Mouse (Mus musculus) skeletal muscle tissue, adult 2 months (tissue): ENCODE measurements around the gene Bcl2l1.

ENCODE experiments used
- DNase-seq: peaks from one replicate; pipeline ENCODE4 v3.0.0-alpha.2; 2012; ENCODE audit warnings: low read depth, low spot score

The Bcl2l1 gene

DNA sequence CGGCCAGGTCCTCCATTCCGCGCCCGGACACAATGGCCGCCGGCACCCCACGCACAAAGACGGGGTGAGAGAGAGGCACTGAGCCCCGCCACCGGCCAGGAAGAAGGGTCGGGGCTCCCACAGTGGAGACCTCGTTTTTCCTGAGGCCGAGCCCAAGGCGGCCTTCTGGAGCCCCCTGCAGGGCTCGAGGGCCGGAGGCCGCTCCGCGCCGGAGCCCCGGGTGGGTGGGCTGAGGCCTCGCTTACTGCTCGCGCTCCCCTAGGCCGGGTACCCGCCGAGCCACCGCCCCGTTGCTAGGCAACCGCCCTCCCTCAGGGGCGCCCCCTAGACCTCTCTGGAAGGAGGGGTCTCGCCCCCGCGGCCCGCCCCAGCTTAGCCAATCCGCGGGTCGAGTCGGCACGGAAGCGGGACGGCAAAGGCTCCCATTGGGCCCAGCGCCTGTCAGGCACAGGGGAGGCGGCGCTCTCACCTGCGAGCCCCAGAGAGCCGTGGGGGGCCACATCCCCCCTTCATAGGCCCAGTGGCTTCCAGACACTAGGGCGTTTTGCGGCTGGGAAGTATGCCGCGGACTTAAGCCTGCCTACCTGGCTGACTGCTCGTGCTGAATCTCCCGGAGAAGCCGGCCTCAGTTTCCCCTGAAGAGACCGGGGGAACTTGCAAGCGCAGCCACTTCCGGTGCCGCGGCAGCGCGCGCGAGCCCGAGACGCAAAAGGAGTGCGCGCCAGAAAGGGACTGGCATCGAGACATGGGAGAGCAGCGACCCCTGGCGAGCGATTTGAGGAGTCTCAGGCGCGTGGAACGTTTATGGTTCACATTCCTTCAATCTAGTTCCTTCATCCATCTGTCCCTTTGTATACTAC, at the start of gene Bcl2l1:
Bcl2l1 (minus strand) TSS at position 710 of the 860 bp plus-strand sequence.
- peak; percentile 96 for DNase-seq

DNA sequence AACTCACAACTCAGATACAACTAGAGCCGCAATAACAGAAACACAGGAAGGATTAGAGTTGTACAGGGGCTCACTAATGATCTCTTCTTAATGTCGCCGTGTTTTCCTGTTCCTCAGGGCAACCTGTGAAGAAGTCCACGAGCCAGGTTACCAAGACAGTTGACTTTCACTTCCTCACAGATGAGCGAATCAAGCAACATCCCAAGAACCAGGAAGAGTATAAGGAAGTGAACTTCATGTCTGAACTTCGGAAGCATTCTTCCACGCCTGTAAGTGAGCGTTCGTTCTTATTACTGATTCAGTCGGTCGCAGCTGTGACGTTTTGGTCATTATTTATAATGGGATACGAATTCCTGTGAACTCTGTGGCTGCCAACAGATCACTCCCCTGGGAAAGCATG, 49.4 kb upstream of the Bcl2l1 start:
- no peak for DNase-seq

DNA sequence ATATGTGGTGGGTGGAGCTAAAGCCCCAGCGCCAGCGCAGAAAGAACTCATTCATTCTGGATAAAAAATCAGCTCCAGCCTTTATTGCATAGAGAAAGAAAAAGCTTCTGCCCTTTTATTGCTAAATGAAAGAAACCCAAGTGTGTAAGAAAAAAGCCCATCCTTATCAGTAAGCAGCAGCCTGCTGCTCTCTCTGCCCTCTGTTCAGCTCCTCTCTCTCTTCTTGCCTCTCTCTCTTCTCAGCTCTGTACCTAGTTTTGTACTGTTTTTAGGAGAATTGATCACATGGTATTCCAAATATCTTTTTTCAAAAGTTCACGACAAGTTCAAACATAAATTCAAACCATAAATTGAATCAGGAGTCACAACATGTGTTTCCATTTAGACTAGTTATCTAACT, 46.7 kb upstream of the Bcl2l1 start:
- DNase-seq = no peak

GRCm38 (mm10) chr2:152863346-152863745, 31.8 kb upstream of the Bcl2l1 start:
- no peak for DNase-seq

DNA sequence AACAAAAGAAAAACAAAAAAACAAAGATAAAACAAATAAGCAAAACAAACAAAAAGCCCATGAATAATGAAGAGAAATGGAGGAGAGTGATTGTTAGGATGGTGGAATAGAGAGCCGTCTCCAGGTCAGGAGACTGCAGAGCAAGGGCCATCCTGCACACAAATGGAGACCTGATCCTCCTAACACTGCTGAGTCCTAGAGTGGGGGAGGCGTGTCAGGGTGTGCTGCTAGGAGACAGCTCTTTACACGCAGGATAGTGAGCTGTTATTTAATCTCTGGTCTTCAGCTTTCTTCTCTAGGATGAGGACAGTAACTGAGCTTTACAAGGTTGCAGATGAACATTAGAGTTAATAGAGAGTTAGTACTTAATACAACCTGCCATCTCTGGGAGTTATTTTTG, 31.1 kb upstream of the Bcl2l1 start:
- DNase-seq = peak; percentile 39

DNA sequence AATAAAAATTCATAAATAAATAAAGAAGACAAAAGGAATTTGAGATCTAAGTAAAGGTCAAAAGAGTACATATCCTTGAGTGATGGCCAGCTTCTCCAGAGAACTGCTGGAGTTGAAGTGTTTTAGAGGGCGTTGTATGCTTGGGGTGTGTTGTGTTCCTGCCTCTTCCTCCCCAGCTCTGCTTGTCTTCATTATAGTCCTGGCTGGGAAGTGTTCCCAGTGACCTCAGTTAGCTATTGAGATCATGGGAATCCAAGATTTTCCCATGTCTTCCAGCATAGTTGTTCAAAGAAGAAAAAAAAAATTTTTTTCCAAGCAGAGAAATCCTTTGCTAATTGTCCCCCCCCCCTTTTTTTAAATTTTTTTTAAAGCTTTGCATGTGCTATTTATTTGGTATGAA, 30.4 kb upstream of the Bcl2l1 start:
- peak; percentile 34 for DNase-seq

GRCm38 (mm10) chr2:152859501-152859900, 28.0 kb upstream of the Bcl2l1 start:
- DNase-seq = no peak

DNA sequence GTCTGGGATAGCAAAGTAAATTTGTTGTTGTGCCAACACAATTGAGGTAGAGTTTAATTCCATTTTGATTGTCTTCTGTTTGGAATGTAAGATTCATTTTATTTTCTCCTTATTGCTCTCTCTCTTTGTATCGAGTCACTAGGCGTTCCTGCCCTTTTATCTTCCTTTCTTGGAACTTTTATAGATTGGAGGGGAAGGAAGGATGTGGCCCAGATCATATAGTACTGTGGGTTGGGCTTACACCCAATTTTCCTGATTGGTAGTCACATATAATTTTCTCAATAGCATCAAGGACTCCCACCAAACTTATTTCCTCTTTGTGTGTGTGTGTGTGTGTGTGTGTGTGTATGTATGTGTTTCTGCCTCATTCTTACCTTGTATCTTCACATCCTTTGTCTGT, 16.9 kb upstream of the Bcl2l1 start:
- no peak for DNase-seq

- DNase-seq = peak; percentile 96
Observed at GRCm38 (mm10) chr2:152847815-152848302, 16.3 kb upstream of the Bcl2l1 start, which contains the start of gene Tpx2. Gene Tpx2, plus strand, starts transcription at chr2:152847964.

- no peak for DNase-seq
Observed at GRCm38 (mm10) chr2:152847057-152847814, 15.7 kb upstream of the Bcl2l1 start.

- DNase-seq = no peak
Observed at GRCm38 (mm10) chr2:152842741-152843140, 11.2 kb upstream of the Bcl2l1 start.

- DNase-seq = peak; percentile 72
Observed at GRCm38 (mm10) chr2:152839256-152839655, 7.7 kb upstream of the Bcl2l1 start.

GRCm38 (mm10) chr2:152830021-152830921, 1.3 kb downstream of the Bcl2l1 start:
- peak; percentile 84 for DNase-seq

- DNase-seq = no peak
Observed at GRCm38 (mm10) chr2:152829367-152829881, 2.1 kb downstream of the Bcl2l1 start.

DNA sequence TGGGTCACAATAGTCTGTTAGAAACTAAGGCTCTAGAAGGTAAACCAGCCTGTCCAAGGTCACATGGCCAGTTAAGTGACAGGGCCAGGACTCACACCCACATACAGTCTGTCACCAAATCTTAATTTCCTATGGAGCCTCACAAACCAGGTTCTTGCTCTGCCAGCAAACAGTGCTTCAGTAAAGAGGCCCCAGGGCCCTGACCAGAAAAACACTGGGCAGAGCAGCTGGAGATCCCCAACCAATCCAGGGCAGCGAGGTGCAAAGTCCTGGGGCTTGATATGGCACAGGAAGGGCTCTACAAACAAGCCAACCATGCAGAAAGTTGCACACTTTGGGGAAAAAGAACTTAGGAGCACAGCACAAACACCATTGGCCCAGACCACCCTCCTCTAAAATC, 3.0 kb downstream of the Bcl2l1 start:
- DNase-seq = no peak

GRCm38 (mm10) chr2:152828011-152828370, 3.5 kb downstream of the Bcl2l1 start:
- DNase-seq = no peak

DNA sequence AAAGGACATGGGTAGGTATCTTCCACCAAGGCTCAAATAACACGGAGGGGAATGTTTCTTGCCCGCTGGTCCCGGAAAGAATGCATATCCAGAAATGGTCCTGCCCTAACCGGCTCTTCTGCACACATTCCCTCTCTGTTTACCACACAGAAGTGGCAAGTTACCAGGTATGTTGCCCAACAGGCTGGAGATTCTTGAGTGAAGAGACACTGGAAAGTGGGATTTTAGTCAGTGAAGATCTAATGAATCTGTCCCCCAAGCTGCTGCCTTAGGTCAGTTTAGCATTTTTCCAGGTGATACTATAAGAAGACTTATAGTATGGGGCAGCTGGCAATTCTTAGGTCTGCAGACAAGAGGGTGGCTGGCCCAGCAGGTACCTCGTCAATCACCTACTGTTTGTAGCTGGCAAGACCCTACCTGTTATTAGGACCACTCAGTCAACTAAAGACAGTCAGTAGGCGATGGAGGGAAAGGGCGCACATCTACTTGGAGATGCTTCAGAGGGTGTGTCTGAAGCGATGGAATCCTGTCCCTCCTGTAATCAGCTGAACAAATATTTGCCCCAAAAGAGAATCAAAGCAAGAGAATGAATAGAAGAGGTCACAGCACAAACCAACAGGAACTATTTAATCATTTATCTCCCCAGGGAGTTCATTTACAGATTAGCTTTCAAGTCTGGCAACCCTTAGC, 4.1 kb downstream of the Bcl2l1 start:
- DNase-seq = no peak

DNA sequence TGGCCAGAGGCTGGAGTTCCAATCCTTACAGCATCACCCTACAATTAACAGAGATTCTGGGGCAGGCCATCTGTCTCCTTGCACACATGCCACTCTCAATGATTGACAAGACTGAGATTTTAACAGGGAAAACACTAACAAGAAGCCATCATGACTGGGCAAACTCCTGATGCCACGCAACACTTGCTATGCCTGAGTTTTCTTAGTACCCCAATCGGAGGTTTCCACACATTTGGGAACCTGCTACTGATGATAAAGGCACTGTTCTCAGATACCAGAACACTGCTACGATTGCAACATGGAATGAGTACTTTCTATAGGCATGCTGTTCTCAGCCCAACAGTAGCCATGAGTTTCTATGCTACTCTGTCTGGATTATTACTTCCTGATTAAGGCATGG, 5.0 kb downstream of the Bcl2l1 start:
- DNase-seq = no peak

GRCm38 (mm10) chr2:152825713-152826112, 5.8 kb downstream of the Bcl2l1 start:
- DNase-seq = no peak

DNA sequence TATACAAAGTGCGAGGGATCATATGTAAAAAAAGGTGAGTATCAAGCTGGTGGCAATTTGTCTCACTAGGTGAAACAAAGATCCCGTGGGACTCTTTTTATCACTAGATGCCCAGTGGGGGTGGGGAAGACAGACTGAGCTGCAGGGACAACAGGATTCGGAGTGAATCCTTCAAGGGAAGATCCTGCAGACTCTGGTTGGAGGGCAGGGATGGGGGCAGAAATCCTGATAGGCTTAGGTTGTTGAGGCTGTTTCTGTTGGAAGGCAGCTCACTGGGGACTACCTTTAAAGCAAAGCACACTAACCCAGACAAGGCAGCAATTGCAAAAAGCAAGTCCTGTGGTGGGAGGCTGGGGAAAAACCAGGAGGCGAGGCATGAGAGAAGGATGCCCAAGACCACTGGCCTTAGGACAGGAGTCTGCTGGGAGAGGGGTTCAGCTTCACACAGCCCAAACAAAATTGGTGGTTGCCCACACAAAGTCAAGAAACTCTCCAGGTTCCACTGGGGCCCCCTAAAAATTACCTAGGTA, 6.3 kb downstream of the Bcl2l1 start:
- DNase-seq = no peak
